Mouse (Mus musculus) thymus, postnatal 0 days (tissue): ENCODE results near the gene Efcab11. TPM values are rescaled to one million over a fixed set of nuclear protein-coding genes. Genes with fewer than 3 reads are reported as not detected.
"Not testable (repeated sequence)": the region's sequence is repeated elsewhere in the genome, so short reads cannot be mapped to it uniquely, and the experiment has no call there.

Experiments
- DNase-seq: peaks from one replicate; pipeline ENCODE4 v3.0.0-alpha.2; 2015; ENCODE audit warnings: low spot score
- polyA plus RNA-seq: library from polyadenylated mRNA; unstranded; fragments of >200 nt; fragmentation: Nextera tagmentation; extraction: Ambion mirVana; gene quantifications from 2 replicates; pipeline ENCODE4 v1.2.1, GENCODE M21; 2015

The Efcab11 gene
- polyA plus RNA-seq, 1 experiment from 2014 or later, result 9.6 TPM

DNA sequence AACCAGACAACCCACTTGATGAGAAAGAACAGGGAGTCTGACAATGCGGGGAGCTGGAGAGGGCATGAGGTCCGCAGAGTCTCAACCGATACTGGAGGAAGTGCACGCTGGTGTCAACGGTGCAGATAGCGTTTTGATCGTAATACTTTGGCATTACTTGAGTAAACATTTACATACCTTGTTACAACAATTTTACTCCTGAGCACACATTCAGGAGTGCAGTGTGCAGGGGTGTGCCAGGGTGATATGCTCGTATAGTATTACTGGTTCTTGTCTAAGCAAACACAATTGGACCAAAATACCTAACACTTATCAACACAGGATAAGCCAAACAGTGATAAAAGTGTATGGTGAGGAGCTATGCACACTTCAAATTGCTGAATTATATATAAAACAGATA, 69.0 kb downstream of the Efcab11 start:
- DNase-seq, result no peak

DNA sequence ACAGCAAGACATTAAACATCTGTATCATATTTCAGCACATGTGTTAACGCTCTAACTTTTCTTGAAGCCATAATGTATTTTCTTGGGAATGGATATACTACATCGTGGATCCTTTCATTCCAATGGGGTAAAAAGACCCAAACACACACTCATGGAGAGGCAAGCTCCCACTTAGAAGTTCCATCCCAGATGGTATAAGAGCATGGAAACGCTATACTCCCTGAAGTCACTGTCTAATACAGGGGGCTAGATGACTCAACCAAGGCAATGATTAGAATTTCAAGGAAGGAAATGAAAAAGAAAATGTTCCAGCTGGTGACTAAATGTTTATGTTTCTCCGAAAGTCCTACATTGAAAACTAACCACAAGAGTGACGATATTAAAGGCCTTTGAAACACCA, 76.3 kb downstream of the Efcab11 start:
- DNase-seq, result no peak

DNA sequence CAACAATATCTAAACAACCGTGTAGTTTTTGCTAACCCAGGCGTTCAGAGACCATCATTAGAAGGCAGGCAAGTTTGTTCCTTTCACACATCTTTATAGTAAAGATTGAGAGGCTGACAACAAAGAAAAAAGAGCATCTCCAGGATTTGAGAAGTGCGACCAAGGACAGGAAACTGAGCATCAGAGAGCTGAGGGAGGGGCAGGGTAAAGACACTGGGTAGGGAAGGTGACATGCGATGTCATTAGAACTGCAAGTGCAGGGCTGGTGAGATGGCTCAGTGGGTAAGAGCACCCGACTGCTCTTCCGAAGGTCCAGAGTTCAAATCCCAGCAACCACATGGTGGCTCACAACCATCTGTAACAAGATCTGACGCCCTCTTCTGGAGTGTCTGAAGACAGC, 77.5 kb downstream of the Efcab11 start:
- not testable (repeated sequence) for DNase-seq

DNA sequence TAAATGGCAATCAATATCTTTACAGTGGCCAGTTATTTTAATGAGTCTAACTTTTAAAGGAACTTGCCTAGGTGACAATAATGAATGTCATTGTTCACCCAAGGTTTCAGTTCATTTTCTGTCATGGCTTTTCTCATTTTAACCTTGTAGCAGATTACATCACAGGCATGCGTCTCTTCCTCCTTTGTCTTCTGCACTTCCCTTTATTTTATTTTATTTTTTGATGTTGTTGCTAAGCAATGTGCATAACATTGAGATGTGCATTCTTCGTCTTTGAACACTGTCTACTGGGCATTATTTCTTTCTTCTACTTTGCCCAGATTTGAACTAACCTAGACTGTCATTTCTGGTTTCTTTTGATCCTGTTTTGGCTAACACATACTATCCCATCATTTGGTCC, 88.3 kb downstream of the Efcab11 start:
- no peak for DNase-seq

DNA sequence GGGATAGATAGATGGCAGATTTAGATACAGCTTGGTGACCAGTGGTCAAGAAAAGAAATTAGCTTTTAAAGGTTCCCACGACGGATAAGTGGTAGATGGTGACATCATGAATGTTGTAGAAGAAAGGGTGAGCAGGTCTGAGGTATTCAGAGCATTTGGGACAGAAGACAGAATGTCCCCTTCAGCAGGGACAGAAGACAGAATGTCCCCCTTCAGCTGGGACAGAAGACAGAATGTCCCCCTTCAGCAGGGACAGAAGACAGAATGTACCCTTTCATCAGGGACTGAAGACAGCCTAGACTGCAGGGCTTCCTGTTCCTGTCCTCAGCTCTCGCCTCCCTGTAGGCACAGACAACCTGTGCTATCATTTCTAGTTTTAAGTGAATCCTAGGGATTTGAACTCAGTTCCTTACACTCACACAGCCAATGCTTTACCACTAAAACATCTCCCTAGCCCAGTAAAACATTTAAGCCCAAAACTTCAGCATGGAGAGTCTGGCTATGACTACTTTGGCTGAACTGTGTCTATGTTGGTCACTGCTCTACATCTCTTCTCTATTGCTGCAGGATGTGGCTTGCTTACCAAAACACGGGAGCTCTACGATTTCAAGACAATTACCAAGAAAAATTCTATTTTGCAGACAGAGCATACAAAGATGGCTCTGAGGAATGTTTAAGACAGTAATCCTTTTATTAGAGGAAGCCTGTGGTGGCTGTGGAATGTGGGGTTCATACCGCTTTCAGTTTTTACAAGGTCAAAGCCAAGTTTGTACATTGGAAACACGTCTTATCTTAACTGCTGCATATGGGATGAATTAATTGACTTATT, 89.2 kb downstream of the Efcab11 start:
- peak; percentile 17 for DNase-seq

DNA sequence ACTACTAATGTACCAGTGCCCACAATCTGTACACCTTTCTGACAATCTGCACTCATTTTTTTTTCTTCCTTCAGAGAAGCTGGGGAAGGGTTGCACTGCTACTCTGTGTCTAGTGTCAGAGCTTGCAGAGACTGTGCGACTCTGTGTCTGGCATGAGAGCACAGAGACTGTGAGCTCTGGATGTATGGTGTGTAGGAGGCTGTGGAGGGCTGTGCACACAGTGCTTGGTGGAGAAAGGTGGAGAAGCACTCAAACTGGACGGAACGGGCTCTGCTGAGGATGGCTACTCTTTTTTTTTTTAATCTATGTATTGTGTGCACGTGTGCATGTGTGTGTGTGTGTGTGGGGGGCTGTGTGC, 90.1 kb downstream of the Efcab11 start:
- DNase-seq, result no peak

DNA sequence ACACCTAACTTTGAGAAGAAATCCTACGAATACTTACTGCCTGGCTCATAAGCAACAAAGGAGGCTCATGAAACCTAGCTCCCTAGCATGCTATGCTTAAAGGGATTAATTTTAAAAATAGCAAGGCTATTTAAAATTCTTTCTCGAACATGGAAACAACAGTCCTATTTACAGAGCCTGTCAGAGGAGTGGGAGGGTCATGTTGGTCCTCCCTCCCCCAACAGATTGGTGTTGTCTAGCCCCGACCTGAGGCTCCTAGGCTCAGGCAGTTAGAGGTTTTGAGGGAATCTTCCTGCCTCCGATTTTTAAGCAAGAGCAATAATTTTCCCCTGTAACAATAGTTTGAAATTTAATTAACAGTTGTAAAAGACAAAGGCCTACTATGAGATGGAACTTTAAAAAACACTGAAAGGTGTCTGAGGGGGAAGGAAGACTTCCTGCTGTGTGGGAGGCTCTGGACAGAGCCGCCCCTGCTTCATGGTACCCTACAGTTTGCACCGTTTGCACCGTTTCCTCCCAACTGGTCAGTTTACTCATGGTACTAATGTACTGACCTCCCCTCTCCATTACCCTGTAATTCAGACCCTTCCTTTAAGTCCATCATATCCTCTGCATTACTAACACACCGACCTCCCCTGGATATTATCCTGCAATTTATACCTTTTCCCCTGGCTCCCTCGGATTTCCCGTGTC, 90.6 kb downstream of the Efcab11 start:
- DNase-seq, result no peak

DNA sequence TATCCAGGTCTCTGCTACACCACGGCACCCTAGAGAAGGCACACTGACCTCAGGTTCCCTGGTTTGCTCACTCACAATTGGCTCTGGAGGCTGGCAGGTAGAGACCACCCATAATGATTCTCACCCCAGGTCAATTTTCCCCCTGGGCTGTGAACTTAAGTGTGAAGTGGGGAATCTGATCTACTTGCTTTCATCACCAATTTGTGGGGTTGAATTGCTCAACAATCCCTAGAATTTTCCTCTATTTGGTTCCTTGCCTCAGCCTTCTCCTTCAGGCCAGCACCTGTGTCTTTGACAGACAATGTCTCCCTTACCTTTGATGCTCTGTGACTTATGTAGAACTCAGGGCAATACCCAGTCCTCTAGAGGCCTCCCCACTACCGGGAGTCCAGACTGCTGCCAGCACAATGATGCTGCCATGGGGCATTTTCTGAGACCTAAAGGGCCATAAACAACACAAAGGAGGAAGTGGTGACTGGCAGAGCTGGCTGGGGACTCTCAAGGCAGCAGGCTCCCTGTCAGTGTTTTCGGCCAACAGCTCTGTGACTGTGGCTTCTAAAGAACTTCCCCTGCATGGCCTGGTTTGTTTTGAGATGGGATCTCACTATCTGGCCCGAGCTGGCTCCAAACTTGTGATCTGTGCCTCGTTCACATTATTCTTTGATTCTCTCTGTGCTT, 94.8 kb downstream of the Efcab11 start:
- DNase-seq, result no peak

DNA sequence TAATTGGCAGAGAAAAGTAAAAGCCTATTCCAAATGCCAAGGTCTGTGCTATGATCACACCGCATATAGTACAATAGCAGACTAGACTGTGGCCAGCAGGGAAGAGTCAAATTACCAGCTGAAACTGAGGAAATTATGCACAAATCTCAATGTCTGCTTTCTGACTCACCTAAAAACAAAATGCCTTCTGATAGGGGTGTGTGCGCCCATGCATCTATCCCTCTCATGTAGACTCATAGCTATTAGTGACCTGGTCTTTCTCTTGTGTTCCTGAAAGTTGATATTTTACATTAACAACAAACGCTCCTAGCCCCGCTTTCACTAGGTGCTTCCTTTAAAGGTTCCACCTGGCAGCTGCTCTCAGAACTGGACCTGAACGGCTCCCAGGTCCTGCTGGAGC, 102.5 kb downstream of the Efcab11 start:
- no peak for DNase-seq

DNA sequence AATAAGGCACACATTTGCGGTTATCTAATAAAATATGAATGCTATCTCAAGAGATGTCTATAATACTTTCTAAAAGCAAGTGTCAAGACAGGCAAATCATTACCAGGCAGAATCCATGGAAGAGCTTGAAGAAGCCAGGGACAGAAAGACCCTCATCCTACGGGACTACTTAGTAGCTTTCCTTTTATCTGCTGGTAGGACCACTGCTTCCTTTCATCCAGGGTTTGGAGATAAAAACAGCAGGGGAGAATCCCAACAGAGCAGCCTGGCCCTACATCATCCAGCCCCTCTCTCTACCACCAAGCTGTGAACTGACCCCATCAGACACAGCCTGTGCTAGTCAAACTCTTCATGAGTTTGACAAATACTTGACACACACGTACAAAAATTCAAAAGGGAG, 103.8 kb downstream of the Efcab11 start:
- DNase-seq, result no peak

DNA sequence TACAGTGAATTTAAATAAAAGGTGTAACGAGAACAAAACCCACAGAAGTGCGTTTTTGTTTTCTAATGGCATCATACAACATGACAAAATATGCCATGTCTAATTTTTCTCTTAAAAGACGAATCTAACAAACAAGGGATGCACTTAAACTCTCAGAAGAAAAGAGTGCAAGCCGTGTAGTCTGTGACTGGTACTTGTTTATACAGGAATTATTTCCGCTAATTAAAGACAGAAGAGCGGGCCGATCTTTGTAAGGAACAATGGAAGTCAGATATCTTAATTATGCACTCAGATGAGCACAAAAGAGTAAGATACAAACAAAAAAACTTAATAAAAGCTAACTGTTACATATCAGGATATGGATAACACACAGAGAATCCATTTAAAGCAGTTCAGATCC, 104.3 kb downstream of the Efcab11 start:
- DNase-seq, result no peak

DNA sequence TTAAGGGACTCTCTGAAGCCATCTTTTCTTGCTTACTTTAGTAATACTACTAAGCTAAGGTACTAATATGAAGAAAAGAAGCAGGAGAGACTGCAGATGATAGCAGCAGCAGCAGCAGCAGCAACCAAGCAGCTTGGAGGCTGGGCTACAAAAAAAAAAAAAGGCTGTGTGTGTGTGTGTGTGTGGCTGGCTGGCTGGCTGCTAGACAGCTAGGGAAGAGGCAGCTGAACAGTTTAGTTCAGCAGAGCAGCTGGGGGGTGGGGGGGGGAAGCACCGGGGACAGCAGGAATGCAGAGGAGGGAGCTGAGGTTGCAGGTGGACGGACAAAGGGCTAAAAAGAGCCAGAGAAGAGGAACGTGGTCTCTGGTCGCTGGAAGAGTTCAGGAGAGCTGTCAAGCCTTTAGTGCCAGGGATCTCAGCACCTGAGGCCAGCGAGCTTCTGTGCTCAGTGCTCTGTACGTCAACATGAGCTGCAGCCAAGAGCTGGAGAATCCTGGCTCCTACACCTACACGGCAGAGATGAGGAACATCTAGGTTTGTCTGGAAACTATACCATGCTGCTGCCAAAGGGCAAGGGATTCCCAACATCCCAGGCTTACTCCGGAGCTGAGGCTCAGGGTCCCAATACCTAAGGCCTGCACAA, 107.6 kb downstream of the Efcab11 start:
- DNase-seq, result no peak

DNA sequence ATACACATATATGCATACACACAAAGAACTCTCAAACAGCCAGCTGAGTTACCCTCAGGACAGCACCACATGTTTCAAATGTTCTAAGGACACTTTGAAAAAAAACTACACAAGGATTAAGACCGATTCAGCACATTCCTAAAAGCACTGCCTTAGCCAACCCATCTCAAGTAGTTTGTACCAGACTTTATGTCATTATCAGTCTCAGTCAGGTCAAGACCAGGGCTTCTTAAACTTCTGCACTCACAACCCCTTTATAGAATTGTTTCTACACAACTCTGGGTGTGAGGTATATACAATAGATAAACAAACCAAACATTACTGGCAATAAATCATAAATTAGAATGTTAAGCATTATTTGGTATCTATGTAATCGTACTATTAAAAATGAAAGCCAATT, 109.4 kb downstream of the Efcab11 start:
- DNase-seq, result no peak

DNA sequence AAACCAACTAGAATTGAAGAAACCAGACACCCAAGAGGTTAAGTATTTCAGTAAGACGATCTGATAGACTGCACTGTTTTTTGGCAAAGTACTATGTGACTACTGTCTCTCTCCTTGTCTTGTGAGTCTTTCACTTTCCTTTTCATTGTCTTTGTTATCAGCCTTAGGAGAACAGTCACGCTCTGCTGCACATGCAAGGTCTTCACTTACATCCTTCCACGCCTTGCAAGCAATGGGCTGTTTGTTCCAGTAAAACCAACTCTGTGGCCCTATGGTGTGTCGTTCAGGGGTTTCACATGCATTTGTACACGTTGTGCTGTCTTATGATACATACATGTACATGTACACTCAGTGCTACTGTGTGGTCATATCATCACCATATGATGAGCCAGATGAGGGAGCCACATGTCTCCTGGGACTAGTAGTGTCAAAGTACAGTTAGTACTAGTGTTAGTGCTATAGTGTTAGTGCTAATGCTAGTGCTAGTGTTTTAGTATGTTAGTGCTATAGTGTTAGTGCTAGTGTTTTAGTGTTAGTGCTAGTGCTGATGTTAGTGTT, 110.5 kb downstream of the Efcab11 start:
- no peak for DNase-seq

DNA sequence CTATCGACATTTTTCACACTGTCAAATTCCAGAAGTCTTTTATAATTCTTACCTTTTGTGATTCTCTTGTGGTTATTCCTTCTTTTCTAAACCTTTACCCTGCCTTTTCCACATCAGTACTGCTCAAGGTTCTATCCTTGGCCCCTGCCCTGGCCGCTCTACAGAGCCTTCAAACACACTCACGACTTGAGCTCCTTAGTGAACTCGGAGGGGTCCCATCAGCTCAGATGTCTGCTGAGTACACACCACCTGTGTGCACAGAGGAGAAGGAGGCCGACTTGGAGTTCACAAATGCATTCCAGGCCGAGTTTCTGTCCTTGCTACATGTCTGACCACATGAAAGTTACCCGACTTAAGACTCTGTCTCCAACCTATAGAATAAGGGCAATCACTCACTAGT, 113.2 kb downstream of the Efcab11 start:
- no peak for DNase-seq

DNA sequence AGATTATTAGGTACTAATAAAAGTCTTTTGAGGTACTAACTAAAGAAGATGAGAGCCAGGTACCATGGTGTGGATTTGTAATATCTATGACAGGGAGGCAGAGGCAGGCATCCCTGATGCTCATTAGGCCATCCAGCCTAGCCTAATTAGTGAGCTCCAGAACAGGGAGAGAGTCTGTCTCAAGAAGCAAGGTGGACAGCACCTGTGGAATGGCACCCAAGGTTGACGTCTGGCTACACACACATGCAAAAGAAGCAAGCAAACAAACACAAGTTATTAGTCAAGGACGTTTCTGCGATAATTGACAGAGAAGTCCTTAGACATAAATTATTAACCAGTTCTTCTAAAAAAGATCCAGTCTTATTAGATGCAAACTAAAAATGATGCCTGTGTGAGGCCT, 114.6 kb downstream of the Efcab11 start:
- no peak for DNase-seq

DNA sequence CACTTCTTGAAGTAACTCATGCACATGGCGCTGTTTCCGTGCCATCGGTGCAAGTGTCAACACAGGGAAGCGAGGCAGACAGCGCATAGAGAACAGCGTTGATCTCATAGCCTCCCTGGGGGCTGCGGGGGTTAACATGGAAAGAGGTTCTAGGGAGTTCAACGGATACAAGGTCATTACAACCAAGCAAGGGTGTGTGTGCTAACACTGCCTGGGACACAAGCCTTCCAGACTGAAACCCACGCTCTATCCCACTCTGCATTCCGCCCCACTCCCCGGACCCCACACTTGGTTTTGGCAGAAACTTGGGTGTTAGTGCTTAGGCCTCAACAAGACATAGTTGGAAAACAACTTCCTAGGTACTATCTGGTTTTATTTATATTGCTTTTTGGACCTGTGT, 116.5 kb downstream of the Efcab11 start:
- no peak for DNase-seq

DNA sequence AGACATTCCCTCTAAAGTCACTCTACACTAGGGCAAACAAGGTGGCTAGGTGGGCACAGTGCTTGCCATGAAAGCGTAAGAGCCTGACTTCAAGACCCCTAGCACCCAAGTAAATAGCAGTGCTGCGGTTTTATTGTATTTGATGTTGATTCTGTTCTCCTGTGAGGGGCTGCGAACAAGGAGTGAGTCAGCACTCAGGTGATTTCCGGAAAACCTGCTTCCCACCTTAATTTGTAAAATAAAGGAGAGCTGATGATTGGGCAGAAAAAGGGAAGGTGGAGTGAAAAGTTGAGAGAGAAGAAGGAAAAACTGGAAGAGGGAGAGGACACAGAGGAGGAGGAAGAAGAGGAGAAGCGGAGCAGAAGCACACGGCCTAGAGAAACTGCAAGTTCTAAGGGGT, 118.3 kb downstream of the Efcab11 start:
- no peak for DNase-seq

DNA sequence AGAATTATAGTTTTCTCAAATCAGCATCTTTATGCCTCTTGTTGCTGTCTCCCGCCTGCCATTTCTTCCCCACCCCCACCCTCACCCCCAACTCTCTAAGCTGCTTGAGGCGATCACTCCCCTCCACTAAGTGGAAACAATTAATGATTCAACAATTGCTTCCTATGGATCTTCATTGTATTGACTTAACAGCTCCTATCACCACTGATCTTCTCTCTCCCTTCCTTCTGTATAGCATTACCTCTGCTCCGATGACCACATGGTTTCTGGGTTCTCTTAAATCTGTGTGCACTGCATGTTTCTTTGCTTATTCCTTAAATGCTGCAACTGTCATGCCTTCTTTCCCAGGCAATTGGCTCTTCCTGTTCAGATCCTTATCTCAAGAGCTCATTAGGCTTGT, 120.2 kb downstream of the Efcab11 start:
- no peak for DNase-seq

DNA sequence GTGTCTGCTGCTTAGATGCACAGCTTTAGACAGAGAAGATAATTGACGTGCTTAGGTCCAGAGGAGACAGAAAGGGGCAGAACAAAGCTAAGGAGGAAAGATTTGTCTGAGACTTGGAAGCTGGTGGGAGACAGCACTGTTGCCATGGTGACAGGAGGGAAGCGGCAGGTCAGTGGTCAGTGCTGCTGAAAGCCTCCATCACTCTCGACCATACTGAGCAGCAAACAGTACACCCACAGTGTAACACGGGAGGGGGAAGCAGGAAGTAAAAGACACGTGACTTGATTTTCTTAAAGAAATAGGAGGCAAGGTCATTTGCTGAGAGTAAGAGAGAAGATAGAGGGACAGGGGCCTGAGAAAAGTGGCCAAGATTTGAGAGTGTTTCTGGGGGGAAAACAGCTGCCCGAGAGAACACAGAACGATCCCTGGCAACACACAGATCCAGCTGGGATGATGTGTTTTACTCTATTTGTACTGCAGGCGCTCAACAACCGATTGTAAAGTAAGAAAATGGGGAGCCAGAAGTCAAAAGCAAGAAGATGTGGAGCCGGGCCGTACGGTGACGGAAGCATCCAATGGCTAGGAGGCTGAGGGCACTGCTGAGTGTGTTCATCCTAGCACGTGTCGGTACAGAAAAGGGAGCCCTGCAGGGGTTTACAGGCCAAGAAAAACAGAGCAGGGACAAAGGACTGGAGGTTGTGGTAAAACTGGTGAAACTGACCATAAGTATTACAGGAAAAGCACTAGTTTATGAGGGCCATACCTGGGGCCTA, 126.3 kb downstream of the Efcab11 start:
- no peak for DNase-seq
